Mouse (Mus musculus) ES-CJ7 (cell line): ENCODE data around the gene Myt1.
"Not testable (repeated sequence)": the region's sequence is repeated elsewhere in the genome, so short reads cannot be mapped to it uniquely, and the experiment has no call there.

Experiments used
- DNase-seq: peaks from one replicate; pipeline ENCODE4 v3.0.0; 2011; ENCODE audit warnings: low read depth, low spot score

The Myt1 gene

DNA sequence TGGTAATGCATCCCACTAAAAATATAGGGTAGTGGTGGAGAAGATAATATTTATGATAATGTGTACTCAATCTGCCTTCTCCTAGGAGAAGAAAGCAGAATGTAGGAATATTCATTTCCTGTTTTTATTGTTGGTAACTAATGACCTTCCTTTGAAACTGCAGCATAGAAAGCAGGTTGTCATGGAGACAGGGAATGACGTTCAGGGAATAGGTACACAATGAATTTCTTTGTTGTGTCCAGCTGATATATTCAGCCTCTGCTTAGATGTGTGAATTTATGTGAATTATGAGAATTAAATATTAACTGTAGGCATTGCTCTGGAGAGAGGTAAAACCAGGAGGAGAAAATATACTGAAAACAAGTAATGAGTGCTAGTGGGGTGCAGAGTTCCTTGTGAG is 18.3 kb downstream of the Myt1 start:
- DNase-seq, result no peak

DNA sequence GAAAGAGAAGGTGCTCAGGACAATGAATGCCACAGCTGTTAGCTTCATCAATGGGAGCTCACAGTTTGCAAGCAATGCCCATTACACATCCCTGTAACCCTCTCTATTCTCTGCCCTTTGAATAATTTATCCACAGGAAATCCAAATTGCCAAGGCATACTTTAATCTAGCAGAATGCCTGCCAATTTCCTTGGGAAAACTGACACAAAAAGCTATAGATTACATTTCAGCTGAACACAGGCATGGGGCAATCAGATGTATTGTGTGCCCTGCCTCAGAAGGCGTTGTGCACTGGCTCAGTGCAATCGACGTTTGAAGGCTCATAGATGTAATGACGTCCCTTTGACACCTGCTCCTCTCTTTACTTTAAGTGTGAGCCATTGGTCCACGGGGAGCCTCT is 24.7 kb downstream of the Myt1 start:
- no peak for DNase-seq

DNA sequence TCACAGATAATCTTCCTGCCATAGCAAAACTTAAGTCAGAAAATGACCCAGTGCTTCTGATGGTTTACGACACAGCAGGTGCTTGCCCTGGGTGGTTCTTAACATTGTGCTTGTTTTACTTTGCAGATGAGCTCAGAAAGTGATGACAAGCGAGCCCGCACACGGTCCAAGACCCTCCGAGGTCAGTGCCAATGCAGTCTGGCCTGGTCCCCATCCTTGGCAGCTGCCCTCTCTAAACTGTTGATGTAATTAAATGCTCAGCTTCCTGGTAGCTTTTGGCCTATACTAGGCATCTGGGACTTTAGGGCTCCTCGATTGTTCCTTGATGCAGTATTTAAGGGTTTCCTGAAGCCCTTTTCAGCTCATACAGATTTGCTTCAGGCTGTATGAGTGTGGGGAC is 26.3 kb downstream of the Myt1 start:
- DNase-seq, result no peak

DNA sequence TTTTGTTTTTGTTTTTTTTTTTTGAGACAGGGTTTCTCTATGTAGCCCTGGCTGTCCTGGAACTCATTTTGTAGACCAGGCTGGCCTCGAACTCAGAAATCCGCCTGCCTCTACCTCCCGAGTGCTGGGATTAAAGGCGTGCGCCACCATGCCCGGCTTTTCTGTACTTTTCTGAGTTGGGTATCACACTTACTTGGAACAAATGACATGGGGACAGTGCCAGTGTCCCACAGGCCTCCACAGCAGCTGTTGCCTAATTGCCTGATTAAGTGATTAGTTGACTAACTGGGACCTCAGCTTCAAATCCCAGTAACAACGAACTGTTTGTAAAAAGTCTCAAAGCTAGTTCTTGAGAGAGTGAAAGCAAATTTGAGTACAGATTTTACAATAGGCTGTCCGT is 30.1 kb downstream of the Myt1 start:
- DNase-seq, result not testable (repeated sequence)

DNA sequence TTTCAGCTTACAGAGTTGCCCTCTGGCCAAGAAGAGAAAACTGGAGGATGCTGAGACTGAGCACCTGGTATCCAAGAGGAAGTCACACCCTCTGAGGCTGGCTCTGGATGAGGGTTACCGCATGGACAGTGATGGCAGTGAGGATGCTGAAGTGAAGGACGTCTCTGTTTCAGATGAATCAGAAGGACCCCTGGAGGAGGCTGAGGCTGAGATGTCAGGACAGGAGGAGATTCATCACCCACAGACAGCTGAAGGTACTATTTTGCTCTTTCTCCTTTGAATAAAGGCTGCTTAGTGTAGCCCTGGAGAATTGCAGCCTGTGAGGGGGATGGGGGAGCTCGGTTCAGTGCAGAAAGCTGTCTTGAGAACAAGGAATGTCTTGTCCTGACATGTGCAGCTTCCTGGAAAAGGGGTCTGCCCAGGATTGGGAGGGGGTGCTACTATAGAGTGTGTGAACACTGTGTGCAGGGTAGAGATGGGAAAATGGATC is 32.6 kb downstream of the Myt1 start:
- DNase-seq, result no peak

DNA sequence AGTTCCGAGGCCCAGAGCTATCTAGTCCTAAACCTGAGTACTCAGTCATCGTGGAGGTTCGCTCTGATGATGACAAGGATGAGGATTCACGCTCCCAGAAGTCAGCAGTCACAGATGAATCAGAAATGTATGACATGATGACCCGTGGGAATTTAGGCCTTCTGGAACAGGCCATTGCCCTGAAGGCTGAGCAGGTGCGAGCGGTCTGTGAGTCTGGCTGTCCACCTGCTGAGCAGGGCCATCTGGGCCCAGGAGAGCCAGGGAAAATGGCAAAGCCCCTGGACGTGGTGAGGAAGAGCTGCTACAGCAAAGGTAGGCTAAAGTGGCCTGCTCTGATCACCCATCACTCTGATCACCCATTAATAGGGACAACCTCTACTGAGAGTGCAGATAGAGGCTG is 34.5 kb downstream of the Myt1 start:
- no peak for DNase-seq

DNA sequence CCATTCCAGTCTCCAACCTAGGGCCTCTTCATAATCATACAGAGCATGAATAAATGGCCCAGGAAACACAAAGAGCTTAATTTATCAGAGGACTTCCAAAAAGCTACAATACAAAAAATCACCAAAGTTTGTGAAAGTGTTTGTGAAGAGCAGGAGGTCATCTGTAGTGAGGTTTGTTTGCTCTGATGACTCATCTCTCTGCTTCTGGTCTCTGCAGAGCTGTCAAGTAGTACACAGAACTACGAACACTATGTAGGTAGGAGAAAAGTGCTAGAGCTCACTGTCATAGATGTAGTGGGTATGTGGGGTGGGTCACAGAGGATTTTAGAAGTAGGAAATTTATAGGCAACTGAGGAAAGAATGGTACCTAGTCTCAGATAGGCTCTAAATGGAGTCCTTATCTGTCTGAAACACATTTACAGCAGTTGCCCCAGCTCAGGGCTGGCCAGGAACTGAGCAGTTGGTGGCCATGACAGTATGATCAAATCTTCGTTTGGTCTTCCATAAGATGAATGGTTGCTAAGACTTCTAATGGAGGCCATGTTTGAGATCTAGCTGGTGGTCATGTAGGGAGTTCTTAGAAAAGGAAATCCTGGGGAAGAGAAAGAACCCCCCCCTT is 66.0 kb downstream of the Myt1 start:
- no peak for DNase-seq

DNA sequence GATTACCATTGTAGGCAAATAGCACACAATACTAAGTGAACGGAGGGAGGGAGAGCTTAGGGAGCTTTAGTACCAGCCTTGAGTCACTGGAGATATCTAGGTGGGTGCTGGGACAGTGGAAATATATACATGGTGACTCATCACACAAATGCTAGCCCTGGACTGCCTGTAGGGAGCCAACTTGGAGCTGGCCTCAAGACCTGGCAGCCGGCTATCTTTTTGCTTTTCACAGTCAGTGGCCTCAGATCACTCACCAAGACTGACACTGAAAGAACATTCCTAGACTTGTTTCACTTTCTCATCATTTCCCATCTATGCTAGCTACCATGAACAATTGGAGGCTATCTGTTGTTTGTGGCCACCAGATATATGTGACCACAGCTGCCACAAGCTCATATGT is 69.6 kb downstream of the Myt1 start:
- DNase-seq, result no peak

DNA sequence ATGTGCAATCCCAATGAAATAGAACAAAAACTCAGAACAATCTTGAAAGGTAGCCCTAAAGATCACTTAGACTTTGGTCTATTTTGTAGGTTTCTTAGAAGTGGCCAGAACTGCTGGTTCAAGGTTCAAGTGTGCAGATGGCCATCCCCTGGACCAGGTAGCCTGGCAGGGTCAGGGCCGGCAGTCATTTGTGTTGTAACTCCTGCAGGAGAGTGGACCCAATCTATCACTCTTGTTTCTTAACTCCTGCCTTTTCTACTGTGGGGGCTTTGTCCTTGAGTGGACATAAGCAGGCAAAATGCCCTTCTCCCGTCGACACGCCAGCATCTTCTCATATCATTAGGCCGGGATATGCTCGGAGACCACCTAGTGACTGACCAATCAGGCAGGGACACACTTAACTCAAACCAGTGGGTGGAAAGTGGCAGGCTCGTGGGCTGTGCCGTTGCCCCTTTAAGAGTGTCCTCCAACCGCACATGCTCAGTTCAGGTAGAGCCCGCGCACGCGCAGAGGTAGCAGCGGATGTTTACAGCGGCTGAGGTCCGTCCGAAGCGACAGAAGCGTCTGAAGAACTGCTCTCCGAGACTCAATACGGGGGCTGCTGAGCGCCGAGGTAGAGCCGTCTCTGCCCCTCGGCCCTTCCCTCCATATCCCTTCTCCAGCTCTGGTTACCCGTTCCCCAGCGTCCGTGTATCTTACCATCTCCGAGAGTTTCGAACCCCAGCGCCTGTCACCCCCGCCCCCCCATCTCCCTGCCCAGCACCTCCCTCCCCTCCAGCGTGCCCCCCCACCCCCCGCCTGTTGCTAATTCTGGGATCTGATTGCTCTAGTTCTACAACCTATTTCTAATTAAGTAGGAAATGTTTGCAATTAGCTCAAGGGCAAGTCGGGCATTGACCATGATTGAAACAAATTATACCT is 74.5 kb downstream of the Myt1 start, which contains the start of gene Pcmtd2:
TSS of gene Pcmtd2 (plus strand) at position 483 of the 921 bp plus-strand sequence.
- peak; percentile 96 for DNase-seq

DNA sequence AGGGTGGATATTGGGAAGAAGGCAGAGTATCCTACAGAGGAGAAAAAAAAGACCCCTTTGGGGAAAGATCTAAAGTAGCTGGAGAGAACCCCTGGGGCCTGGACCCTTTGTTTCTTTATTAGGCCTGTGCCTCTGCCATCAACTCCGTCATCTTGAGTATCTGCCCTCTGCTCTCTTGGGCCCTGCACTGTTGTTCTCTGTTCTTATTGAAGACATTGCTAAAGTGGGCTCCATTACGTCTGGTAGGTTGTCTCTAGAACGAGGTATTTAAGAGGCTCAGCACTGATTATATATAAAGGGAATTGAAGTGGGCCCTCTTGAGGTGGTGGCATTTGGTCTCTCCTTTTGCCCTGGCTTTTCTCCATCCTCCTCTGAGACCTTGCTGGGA is 75.2 kb downstream of the Myt1 start:
- DNase-seq, result peak; percentile 15

DNA sequence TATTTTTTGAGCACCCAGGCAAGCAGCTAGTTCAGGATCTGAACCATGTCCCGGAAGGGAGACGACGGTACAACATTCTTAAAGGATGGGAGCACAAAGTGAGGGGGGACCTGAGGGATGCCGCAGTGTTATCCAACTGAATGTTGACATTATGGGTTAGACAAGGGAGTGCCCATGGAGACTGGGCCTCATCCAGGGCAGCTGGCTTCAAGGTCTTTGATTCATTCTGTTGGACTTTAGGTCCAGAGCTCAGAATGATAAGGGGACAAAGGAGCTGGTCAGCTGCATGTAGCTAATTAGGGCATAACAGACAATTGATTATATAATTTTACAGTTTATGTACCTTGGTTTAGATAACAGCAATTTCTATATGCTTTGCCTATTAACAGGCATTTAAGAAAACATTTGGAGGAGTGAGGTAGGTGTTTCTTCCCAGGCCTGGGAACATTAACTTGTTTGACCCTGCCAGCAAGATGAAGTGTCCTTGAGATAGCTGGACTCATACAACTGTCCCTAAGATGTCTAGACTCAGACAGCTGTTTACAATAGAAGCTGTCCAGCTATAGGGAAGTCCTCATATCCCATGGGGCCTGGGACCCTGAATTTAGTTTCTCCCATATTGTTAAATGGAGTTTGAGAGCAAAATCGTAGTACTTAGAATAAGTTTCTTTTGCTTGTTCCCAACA is 82.7 kb downstream of the Myt1 start:
- DNase-seq, result no peak

DNA sequence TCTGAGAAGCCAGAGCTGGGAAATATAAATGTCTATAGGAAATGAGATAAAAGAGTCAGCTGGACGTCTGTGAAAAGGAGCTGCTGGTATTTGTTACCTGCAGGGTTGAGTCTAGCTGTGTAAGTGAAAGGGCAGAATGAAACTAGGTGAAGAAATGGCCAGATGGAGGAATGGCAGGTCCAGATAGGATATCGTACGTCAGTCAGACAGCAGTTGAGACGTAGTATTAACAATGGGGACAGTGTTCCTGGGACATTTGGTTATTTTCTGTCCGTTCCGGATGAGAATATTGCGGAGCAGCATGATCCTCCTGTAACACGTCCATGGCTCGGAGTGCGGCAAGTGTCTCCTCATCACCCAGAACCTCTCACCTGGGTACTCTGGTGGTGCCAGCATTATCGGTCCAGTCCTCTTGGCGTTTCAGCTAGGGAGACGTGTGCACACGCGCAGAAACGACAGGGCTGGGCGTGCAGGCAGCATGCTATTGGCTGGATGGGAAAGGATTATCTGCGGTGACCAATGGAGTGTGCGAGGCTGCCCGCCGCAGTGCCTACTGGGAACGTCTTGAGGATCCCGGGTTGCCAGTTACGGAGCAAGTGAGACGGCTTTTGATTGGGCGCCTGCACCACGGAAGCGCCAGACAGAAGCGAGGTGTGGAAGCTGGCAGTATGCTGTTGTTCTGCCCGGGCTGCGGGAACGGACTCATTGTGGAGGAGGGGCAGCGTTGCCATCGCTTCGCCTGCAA is 100.8 kb downstream of the Myt1 start, which contains the start of gene Polr3k:
TSS of gene Polr3k (plus strand) at position 547 of the 745 bp plus-strand sequence.
- peak; percentile 97 for DNase-seq

DNA sequence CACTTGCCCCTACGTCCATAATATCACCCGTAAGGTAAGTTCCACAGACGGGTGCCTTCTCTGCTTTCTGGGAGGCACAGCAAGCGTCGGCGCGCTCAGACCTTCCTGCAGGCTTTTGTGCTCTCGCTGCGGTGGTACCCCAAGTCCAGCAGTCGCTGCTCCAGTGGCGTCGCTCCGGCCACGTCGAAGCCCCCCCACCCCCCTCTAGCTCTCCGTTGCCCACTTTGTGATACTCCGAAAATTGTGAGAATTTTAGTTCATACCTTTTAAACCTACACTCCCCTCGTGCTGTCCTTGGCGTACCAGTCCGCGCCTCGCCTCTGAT is 101.4 kb downstream of the Myt1 start:
- no peak for DNase-seq

DNA sequence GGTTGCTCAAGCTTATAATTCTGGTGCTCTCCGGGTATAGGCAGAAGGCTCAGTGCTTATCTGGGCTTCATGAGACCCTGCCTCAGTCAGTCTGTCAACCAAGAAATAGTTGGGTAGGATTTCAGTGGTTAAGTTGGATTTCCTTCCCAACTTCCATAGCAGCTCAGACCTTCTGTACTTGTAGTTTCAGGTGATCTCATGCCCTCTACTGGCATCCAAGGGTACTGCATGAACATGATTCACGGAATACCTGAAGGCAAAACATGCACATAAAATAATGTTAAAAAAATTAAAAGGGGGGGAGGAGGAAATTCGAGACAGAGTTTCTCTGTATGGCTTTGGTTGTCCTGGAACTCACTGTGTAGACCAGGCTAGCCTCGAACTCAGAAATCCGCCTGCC is 103.8 kb downstream of the Myt1 start:
- peak; percentile 82 for DNase-seq

DNA sequence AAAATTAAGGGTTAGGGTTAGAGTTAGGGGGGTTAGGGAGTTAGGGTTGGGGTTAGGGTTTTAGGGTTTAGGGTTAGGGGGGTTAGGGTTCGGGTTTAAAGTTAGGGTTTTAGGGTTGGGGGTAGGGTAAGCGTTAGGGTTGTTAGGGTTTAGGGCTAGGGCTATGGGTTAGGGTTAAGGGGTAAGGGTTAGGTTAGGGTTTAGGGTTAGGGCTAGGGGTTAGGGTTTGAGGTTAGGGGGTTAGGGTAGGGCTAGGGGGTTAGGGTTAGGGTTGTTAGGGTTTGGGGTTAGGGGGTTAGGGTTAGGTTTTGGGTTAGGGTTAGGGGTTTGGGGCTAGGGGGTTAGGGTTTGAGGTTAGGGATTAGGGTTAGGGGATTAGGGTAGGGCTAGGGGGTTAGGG is 107.9 kb downstream of the Myt1 start:
- DNase-seq, result no peak
